Mouse (Mus musculus): ENCODE measurements around the gene 1500011B03Rik.

- TF ChIP-seq EP300 (optimal IDR thresholded peaks at IDR 0.05) (no peak), CTCF (IDR thresholded peaks at IDR 0.05; ENCODE audit: low read depth) (no peak)
Measured at GRCm38 (mm10) chr5:114796299-114797012, 26.8 kb downstream of the 1500011B03Rik start.
